Mouse (Mus musculus) C2C12 (cell line): ENCODE data around the gene Zfp648. TPM values are rescaled to one million over a fixed set of nuclear protein-coding genes. Genes with fewer than 3 reads are reported as not detected.

ENCODE experiments used
- H3K27me3 ChIP-seq: one replicate; pipeline ENCODE4 v1.6.1; 2011; ENCODE audit not compliant: control insufficient read depth, insufficient read depth, insufficient read length
- H3K36me3 ChIP-seq: one replicate; pipeline ENCODE4 v1.6.1; 2011; ENCODE audit not compliant: control insufficient read depth, insufficient read depth
- H3K4me3 ChIP-seq: one replicate; pipeline ENCODE4 v1.5.1; 2011; ENCODE audit warnings: mild to moderate bottlenecking, control low read depth; ENCODE audit not compliant: poor library complexity, insufficient read depth, severe bottlenecking
- H3K79me2 ChIP-seq: one replicate; pipeline ENCODE4 v1.6.1; 2011; ENCODE audit not compliant: control insufficient read depth, insufficient read depth
- H3K79me3 ChIP-seq: one replicate; pipeline ENCODE4 v1.6.1; 2011; ENCODE audit warnings: low read depth, control low read depth
- H3ac ChIP-seq: one replicate; pipeline ENCODE3; 2011; ENCODE audit warnings: low read depth; ENCODE audit not compliant: control insufficient read depth, insufficient read length
- CEBPB ChIP-seq: IDR thresholded peaks from one replicate; pipeline ENCODE4 v1.6.1; 2011; ENCODE audit warnings: low read depth, mild to moderate bottlenecking, control low read depth, moderate library complexity
- CTCF ChIP-seq: IDR thresholded peaks from one replicate; pipeline ENCODE4 v1.5.1; 2011; ENCODE audit not compliant: control insufficient read depth, insufficient read depth, insufficient read length
- FOSL1 ChIP-seq: IDR thresholded peaks from one replicate; pipeline ENCODE4 v1.8.0; 2011; ENCODE audit warnings: mild to moderate bottlenecking, low read length; ENCODE audit not compliant: poor library complexity, insufficient read depth, severe bottlenecking
- MAX ChIP-seq: IDR thresholded peaks from one replicate; pipeline ENCODE4 v1.6.1; 2011; ENCODE audit warnings: mild to moderate bottlenecking, control low read depth
- MYOD1 ChIP-seq: IDR thresholded peaks from one replicate; pipeline ENCODE4 v1.6.1; 2011; ENCODE audit warnings: low read depth; ENCODE audit not compliant: control insufficient read depth, insufficient read length
- MYOG ChIP-seq: IDR thresholded peaks from one replicate; pipeline ENCODE4 v1.6.1; 2011; ENCODE audit not compliant: control insufficient read depth, insufficient read length; ENCODE audit errors: extremely low read depth
- USF1 ChIP-seq: IDR thresholded peaks from one replicate; pipeline ENCODE4 v1.6.1; 2011; ENCODE audit warnings: low read depth, mild to moderate bottlenecking, control low read depth, moderate library complexity
- polyA plus RNA-seq: library from polyadenylated mRNA; unstranded; fragments of >200 nt; fragmentation: generic; extraction: Trizol; gene quantifications from one replicate; pipeline ENCODE4 v1.2.1, GENCODE M21; 2012; ENCODE audit warnings: missing spikeins

Zfp648 gene
- polyA plus RNA-seq, 1 experiment: not detected

DNA sequence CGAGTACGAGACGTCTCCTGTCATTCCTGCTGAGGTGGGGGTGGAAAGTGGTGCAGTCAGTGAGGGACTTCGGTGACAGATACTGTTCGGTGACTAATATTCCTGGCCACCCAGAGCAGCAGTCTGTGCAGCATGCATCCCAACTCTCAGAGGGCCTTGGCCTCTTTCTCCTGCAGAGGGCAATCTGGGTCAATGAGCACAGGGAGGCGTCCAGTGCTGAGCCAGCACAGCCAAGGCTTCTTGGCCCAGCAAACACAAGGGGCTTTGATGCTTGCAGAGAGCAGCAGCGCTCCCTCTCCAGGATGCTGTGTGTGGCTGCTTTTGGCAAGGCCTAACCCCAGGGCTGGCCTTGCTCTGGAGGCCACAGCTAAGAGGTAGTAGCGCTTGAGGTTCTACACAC is 1.6 kb downstream of the Zfp648 start:
- Histone ChIP-seq H3K79me3 (no peaks in the 10 kb centered on the region), H3ac (no peak overlapping the region), H3K4me3 (no peak overlapping the region), H3K36me3 (no peaks in the 10 kb centered on the region), H3K27me3 (peaks cover 22% of the 10 kb centered on the region), H3K79me2 (no peaks in the 10 kb centered on the region)
- TF ChIP-seq MYOD1 (no peak), MAX (no peak), USF1 (no peak), CEBPB (no peak), MYOG (no peak), CTCF (no peak), FOSL1 (no peak)

DNA sequence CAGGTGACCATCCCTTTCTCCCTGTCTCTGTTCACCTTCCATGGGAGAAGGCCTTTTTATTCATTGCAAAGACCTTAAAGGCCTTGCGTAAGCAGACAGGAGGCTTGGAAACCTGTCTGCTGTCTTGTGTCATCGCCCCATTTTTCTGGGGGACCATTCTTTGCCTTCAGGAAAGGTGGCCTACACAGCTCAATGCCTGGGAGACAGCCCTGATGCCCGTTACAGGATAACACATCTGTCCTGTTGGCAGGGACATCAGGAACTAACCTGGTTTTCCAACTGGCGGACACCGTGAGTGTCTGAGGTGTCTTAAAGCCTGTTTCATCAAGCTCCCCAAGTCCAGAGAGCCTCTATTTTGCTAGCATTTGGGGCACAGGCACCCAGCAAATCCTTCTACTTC is 2.4 kb downstream of the Zfp648 start:
- no peaks in the 10 kb centered on the region for H3K79me2 ChIP-seq
- H3K27me3 ChIP-seq: peaks cover 22% of the 10 kb centered on the region
- no peak overlapping the region for H3ac ChIP-seq
- TF ChIP-seq USF1: no peak
- TF ChIP-seq CTCF: no peak
- TF ChIP-seq FOSL1: no peak
- no peak for TF ChIP-seq CEBPB
- no peak for TF ChIP-seq MAX
- TF ChIP-seq MYOD1: no peak
- TF ChIP-seq MYOG: no peak
- no peak overlapping the region for H3K4me3 ChIP-seq
- H3K79me3 ChIP-seq: no peaks in the 10 kb centered on the region
- no peaks in the 10 kb centered on the region for H3K36me3 ChIP-seq

DNA sequence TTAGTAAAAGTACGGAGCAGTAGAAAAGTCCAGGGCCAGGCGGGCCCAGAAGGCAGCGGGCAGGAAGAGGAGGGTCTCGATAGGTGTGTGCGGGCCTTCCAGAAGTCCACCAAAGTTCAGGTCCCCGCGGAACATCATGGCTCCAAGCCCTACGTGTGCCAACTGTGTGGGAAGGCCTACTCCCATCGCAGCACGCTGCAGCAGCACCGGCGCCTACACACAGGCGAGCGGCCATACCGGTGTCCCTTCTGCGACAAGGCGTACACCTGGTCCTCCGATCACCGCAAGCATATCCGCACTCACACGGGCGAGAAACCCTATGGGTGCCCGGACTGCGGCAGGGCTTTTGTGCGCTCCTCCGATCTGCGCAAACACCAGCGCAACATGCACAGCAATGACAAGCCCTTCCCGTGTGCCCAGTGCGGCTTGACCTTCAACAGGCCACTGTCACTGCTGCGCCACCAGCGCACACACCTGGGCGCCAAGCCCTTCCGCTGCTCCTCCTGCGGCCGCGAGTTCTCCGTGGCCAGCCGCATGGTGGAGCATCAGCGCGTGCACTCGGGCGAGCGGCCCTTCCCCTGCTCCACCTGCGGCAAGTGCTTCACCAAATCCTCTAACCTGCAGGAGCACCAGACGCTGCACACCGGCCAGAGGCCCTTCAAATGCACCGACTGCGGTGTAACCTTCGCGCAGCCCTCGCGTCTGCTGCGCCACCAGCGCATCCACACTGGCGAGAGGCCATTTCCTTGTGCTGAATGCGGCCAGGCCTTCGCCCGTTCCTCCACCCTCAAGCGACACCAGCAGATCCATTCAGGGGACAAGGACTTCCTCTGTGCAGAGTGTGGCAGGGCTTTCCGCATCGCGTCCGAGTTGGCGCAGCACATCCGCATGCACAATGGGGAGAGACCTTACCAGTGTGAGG is 3.9 kb downstream of the Zfp648 start:
- Histone ChIP-seq H3K4me3 (no peak overlapping the region), H3K36me3 (no peaks in the 10 kb centered on the region), H3K27me3 (peaks cover 22% of the 10 kb centered on the region), H3K79me3 (no peaks in the 10 kb centered on the region), H3ac (no peak overlapping the region), H3K79me2 (no peaks in the 10 kb centered on the region)
- TF ChIP-seq USF1 (no peak), MAX (no peak), CEBPB (no peak)

DNA sequence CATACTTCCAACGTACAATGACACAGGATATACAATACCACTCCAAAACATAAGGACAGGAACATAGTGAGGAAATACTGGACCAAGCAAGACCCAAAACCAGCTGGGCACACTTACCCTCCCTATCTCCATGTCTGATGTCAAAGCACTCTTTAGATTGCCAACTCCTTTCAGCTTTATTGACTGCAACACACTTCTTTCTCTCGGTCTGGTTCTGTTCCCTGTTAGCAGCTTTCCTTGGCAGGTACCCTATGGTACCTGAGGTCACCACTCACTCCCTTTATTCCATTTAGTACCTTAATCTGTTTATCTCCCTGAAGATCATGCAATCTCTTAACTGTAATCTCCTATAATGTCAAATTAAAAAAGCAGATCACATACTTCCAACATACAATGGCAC is 19.0 kb downstream of the Zfp648 start:
- Histone ChIP-seq H3K4me3 (no peak overlapping the region), H3K36me3 (no peaks in the 10 kb centered on the region), H3K27me3 (no peaks in the 10 kb centered on the region), H3K79me3 (no peaks in the 10 kb centered on the region), H3ac (no peak overlapping the region), H3K79me2 (no peaks in the 10 kb centered on the region)
- no peak for TF ChIP-seq CEBPB

DNA sequence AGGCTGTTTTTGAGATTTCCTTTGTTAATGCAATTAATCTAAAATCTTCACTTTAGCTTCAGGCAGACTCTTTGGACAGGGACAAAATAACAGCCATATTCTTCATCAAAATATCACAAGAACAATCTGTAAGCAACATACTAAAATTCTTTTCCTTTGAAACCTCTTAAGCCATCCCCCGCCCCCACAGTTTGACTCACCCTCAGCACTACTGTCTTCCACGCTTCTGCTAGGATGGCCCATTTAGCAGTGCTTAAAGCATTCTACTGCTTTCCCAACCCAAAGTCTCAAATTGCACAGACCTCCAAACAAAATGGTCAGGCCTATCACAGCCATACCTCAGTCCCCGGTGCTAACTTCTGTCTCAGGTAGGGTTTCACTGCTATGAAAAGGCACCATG is 19.6 kb downstream of the Zfp648 start:
- H3K36me3 ChIP-seq: no peaks in the 10 kb centered on the region
- no peaks in the 10 kb centered on the region for H3K27me3 ChIP-seq
- H3K79me2 ChIP-seq: no peaks in the 10 kb centered on the region
- no peak overlapping the region for H3K4me3 ChIP-seq
- TF ChIP-seq USF1: no peak
- TF ChIP-seq MYOD1: no peak
- TF ChIP-seq CTCF: no peak
- TF ChIP-seq CEBPB: no peak
- TF ChIP-seq MYOG: no peak
- TF ChIP-seq MAX: no peak
- no peak for TF ChIP-seq FOSL1
- no peak overlapping the region for H3ac ChIP-seq
- H3K79me3 ChIP-seq: no peaks in the 10 kb centered on the region

DNA sequence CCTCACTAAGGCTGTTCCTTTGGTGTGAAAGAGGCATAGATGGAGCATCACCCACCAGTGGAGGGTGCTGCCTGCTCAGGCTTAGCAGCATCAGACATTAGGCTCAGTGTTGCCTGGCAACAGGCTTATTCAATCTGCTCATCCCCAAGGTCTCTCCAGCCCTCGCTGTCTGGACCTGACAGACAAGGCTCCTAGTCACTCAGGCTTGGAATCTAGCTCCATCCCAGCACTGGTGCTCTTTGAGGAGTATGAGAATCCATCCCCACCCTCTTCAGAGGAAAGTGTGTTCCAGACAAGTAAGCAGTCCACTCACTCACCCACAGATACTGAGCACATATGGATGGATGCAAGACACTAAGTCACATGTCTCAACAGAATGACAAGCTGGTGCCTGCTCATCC is 22.8 kb downstream of the Zfp648 start:
- H3K79me3 ChIP-seq: no peaks in the 10 kb centered on the region
- no peak overlapping the region for H3K4me3 ChIP-seq
- no peak overlapping the region for H3ac ChIP-seq
- no peaks in the 10 kb centered on the region for H3K36me3 ChIP-seq
- no peaks in the 10 kb centered on the region for H3K27me3 ChIP-seq
- no peaks in the 10 kb centered on the region for H3K79me2 ChIP-seq
- no peak for TF ChIP-seq CTCF
- TF ChIP-seq MAX: no peak
- no peak for TF ChIP-seq CEBPB
- no peak for TF ChIP-seq MYOG
- TF ChIP-seq USF1: no peak
- no peak for TF ChIP-seq MYOD1
